Mouse (Mus musculus): ENCODE measurements at regions not wholly inside any gene's neighbourhood (a gene's known extent, or its start where the extent isn't known, plus 50 kb on each side); places are given as distances from the start of the nearest gene placed in this dataset.

- TF ChIP-seq CTCF (IDR thresholded peaks at IDR 0.05; ENCODE audit: control insufficient read depth, insufficient read depth, insufficient read length) (no peak), MYOG (IDR thresholded peaks at IDR 0.05; ENCODE audit: control insufficient read depth, extremely low read depth, insufficient read length) (no peak), CEBPB (IDR thresholded peaks at IDR 0.05; ENCODE audit: low read depth) (no peak), MYOD1 (IDR thresholded peaks at IDR 0.05; ENCODE audit: control insufficient read depth, insufficient read length, low read depth) (no peak)
Observed at GRCm38 (mm10) chr6:49624564-49624963, 197.9 kb upstream of the Npy start.

Measured in C2C12 (cell line).